Mouse (Mus musculus) midbrain, embryonic 13.5 days (tissue): Measurements from ENCODE around the gene St14. TPM values are rescaled to one million over a fixed set of nuclear protein-coding genes. Genes with fewer than 3 reads are reported as not detected.

Experiments used
- ATAC-seq: fragments of 200-750 bp; cut with Nextera tagmentation; 2 replicates; pipeline ENCODE4 v1.8.0; 2017; ENCODE audit warnings: mild to moderate bottlenecking, moderate TSS enrichment, moderate library complexity
- H3K27ac ChIP-seq: fragments of 300-500 bp; sonication (generic); 2 replicates; pipeline ENCODE4 v1.5.1; 2015; ENCODE audit warnings: inconsistent platforms, mild to moderate bottlenecking, moderate library complexity
- H3K27me3 ChIP-seq: fragments of 300-500 bp; sonication (generic); 2 replicates; pipeline ENCODE4 v1.6.1; 2015; ENCODE audit warnings: mild to moderate bottlenecking, inconsistent platforms
- H3K36me3 ChIP-seq: fragments of 300-500 bp; sonication (generic); 2 replicates; pipeline ENCODE4 v1.6.1; 2015; ENCODE audit warnings: mild to moderate bottlenecking, inconsistent platforms
- H3K4me1 ChIP-seq: fragments of 300-500 bp; sonication (generic); replicated peaks from 2 replicates; pipeline ENCODE4 v1.6.1; 2015; ENCODE audit warnings: inconsistent platforms
- H3K4me2 ChIP-seq: fragments of 300-500 bp; sonication (generic); replicated peaks from 2 replicates; pipeline ENCODE4 v1.6.1; 2015; ENCODE audit warnings: moderate library complexity, mild to moderate bottlenecking, inconsistent platforms
- H3K4me3 ChIP-seq: fragments of 300-500 bp; sonication (generic); replicated peaks from 2 replicates; pipeline ENCODE4 v1.5.1; 2015; ENCODE audit warnings: mild to moderate bottlenecking, inconsistent platforms
- H3K9ac ChIP-seq: fragments of 300-500 bp; sonication (generic); replicated peaks from 2 replicates; pipeline ENCODE4 v1.6.1; 2015; ENCODE audit warnings: mild to moderate bottlenecking, inconsistent platforms
- H3K9me3 ChIP-seq: fragments of 300-500 bp; sonication (generic); 2 replicates; pipeline ENCODE4 v1.6.1; 2016; ENCODE audit warnings: mild to moderate bottlenecking, inconsistent platforms
- WGBS: fragments of 180-500 bp; shearing (Covaris S2); methylation state at CpG from one replicate; pipeline ENCODE4 v1.1.7; 2015; 5-methylcytosine and 5-hydroxymethylcytosine counted together
- polyA plus RNA-seq: library from polyadenylated mRNA; unstranded; fragments of >200 nt; fragmentation: Nextera tagmentation; extraction: Ambion mirVana; gene quantifications from 2 replicates; pipeline ENCODE4 v1.2.1, GENCODE M21; 2015

The St14 gene
- polyA plus RNA-seq, 1 experiment from 2014 or later, result 0.57 TPM

DNA sequence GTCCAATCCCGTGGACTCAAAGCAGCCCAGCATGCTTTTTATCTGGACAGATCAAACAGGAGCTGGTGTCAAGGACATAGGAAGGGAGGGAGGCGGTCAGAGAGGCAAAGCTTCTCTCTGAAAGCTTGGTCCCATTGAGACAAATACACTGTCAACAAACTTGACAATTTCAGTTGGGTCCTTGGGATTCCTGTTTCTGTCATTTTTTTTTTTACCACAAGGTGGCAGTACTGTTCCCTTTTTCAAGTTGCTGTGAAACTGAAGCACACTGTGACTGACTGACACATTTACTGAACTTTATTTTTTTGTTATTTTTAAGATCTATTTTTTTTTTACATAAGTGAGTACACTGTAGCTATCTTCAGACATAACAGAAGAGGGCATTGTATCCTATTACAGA is 19.4 kb upstream of the St14 start:
- H3K36me3 ChIP-seq, result peaks cover 67% of the 10 kb centered on the region
- H3K4me1 ChIP-seq, result no peaks in the 10 kb centered on the region
- ATAC-seq, result peak; percentile 53; the same call in 1 of the 2 replicates
- H3K9me3 ChIP-seq, result no peaks in the 10 kb centered on the region
- H3K27me3 ChIP-seq, result no peaks in the 10 kb centered on the region
- no peak overlapping the region for H3K4me2 ChIP-seq
- no peak overlapping the region for H3K9ac ChIP-seq
- WGBS, result 85% methylated on average over 2 of the region's 2 CpGs
- no peak overlapping the region for H3K27ac ChIP-seq
- no peak overlapping the region for H3K4me3 ChIP-seq

- ATAC-seq, result no peak
- peaks cover 42% of the 10 kb centered on the region for H3K36me3 ChIP-seq
Measured at GRCm38 (mm10) chr9:31148135-31148534, 16.5 kb upstream of the St14 start.

DNA sequence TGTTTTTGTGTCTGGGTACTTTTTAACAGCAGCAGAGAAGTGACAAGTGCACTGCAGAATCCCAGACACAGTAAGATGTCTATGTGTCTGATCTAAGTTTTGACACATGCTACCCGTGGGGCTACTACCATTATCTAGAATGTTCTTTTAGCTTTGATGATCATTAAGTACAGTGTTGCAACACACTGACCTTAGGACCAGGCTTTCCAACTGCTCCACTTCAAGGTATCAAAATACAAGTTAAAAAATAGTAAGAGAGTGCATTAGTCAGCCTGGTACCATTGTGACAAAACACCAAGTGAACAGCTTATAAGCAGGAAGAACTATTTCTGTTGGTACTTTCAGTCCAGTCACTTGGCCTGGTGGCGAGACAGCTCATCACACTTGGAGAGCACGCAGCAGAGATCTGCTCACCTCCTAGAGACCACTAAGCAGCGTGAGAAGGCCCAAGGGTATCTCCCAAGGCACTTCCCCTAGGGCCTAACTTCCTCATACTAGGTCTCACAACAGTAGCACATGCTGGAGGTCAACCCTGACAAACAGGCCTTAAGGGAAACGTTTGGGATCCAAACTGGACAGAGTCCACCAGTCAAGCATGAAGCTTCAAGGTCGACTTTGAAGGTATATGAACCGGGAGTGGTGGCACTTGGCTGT is 13.7 kb upstream of the St14 start:
- Histone ChIP-seq H3K9ac (no peak overlapping the region), H3K4me2 (no peak overlapping the region), H3K4me3 (no peak overlapping the region), H3K4me1 (no peaks in the 10 kb centered on the region), H3K36me3 (peaks cover 23% of the 10 kb centered on the region), H3K27ac (no peak overlapping the region), H3K9me3 (no peaks in the 10 kb centered on the region), H3K27me3 (no peaks in the 10 kb centered on the region)
- no peak for ATAC-seq
- WGBS, result 85% methylated on average over 7 of the region's 7 CpGs

More at GRCm38 (mm10) chr9:31148135-31148534, 16.5 kb upstream of the St14 start:
- WGBS, result 87% methylated on average over 7 of the region's 7 CpGs
- Histone ChIP-seq H3K27me3 (no peaks in the 10 kb centered on the region), H3K9ac (no peak overlapping the region), H3K4me2 (no peak overlapping the region), H3K4me3 (no peak overlapping the region), H3K27ac (no peak overlapping the region), H3K9me3 (no peaks in the 10 kb centered on the region), H3K4me1 (no peaks in the 10 kb centered on the region)

DNA sequence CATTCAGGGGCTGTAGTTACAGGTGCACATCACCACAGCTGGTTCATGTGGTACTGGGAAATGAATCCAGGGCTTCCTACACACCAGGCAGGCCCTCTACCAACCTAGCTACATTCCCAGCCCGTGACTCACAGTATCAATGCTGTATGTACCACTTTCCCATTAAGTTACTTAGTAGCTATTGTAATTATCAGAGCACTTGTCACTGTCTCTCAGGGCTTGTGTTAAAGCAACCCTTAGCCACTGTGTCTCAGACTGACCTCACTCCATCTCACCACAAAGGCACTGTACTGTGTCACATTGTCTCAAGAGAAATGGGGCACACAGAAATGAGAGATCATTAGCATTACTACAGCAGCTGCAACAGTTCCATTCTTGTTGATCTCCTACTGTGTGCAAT is 11.3 kb upstream of the St14 start:
- H3K27me3 ChIP-seq, result no peaks in the 10 kb centered on the region
- H3K4me2 ChIP-seq, result no peak overlapping the region
- H3K9me3 ChIP-seq, result no peaks in the 10 kb centered on the region
- no peak overlapping the region for H3K4me3 ChIP-seq
- no peak overlapping the region for H3K9ac ChIP-seq
- ATAC-seq, result 0 out of 2 replicates have a peak, but pooled peaks have one; percentile 37
- peaks cover 2% of the 10 kb centered on the region; the same call in 1 of the 2 replicates for H3K36me3 ChIP-seq
- no peak overlapping the region for H3K27ac ChIP-seq
- no peaks in the 10 kb centered on the region for H3K4me1 ChIP-seq
- WGBS, result 68% methylated on average over 1 of the region's 1 CpGs

DNA sequence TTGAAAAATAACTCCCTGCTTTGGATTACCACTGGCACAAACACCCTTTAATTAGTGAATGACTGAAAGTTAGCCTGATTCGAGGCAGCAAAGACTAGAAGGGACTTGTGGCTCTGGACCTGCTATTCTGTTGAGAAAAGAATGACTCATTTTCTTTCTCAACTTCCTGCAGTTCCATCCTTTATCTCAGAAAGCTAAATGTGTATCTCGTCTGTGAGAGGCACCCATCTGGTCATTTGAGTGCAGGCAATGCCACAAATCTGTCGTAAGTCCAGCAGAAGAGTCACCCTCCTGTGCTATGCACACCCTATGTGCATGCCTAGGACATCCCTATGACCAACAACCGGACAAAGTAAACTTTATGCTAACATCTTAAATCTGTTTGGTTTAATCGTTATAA is 1.5 kb upstream of the St14 start:
- no peak overlapping the region for H3K4me3 ChIP-seq
- H3K9ac ChIP-seq, result no peak overlapping the region
- H3K27ac ChIP-seq, result no peak overlapping the region
- H3K36me3 ChIP-seq, result no peaks in the 10 kb centered on the region
- peaks cover 16% of the 10 kb centered on the region for H3K4me1 ChIP-seq
- 88% methylated on average over 5 of the region's 5 CpGs for WGBS
- peaks cover 69% of the 10 kb centered on the region for H3K27me3 ChIP-seq
- no peak for ATAC-seq
- no peaks in the 10 kb centered on the region for H3K9me3 ChIP-seq
- H3K4me2 ChIP-seq, result no peak overlapping the region

- H3K9ac ChIP-seq, result peak overlapping the region; percentile 45
- peak; percentile 13; the same call in 1 of the 2 replicates for ATAC-seq
- H3K36me3 ChIP-seq, result no peaks in the 10 kb centered on the region
- 15% methylated on average over 26 of the region's 26 CpGs for WGBS
- H3K27ac ChIP-seq, result no peak overlapping the region
- H3K27me3 ChIP-seq, result peaks cover 70% of the 10 kb centered on the region
- peaks cover 16% of the 10 kb centered on the region for H3K4me1 ChIP-seq
- peak overlapping the region; percentile 84 for H3K4me2 ChIP-seq
- peak overlapping the region; percentile 45 for H3K4me3 ChIP-seq
- H3K9me3 ChIP-seq, result no peaks in the 10 kb centered on the region
Measured at GRCm38 (mm10) chr9:31130357-31131204, 1.1 kb downstream of the St14 start.

- Histone ChIP-seq H3K9me3 (no peaks in the 10 kb centered on the region), H3K27ac (no peak overlapping the region), H3K27me3 (peaks cover 67% of the 10 kb centered on the region), H3K4me1 (peaks cover 16% of the 10 kb centered on the region), H3K36me3 (no peaks in the 10 kb centered on the region), H3K4me3 (no peak overlapping the region), H3K9ac (no peak overlapping the region), H3K4me2 (no peak overlapping the region)
- ATAC-seq, result no peak
- whole genome bisulfite sequencing, result 77% methylated on average over 8 of the region's 8 CpGs
Measured at GRCm38 (mm10) chr9:31129956-31130355, 1.7 kb downstream of the St14 start.

DNA sequence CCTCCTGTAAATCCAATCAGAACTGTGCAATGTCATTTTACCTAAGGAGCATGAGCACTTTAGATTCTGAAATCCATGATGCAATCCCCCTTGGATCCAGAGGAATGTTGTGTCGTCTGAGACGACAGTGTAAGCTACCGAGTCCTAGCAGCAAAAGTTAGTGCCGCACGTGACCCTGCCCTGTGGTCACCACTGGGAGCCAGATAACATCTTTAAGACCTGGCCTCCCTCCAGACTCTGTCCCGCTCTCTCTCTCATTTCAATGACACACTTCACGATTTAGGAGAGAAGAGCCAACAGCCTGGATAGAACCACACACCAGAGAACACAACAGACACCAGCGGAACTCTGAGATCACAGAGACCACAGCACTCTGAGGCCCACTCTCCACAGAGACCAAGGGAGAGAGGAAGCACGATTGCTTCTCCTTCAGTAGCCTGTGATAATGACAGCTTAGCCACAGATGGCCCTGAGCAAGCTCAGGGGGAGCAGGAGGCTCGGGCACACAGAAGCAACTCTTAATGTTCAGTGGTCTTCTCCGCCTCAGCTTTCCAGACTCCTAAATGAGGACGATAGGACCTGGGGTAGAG is 3.7 kb downstream of the St14 start:
- no peak for ATAC-seq
- Histone ChIP-seq H3K4me3 (no peak overlapping the region), H3K27me3 (peaks cover 48% of the 10 kb centered on the region), H3K36me3 (no peaks in the 10 kb centered on the region), H3K4me2 (no peak overlapping the region), H3K27ac (no peak overlapping the region), H3K9me3 (no peaks in the 10 kb centered on the region), H3K4me1 (peaks cover 16% of the 10 kb centered on the region), H3K9ac (no peak overlapping the region)
- WGBS, result 90% methylated on average over 12 of the region's 12 CpGs

DNA sequence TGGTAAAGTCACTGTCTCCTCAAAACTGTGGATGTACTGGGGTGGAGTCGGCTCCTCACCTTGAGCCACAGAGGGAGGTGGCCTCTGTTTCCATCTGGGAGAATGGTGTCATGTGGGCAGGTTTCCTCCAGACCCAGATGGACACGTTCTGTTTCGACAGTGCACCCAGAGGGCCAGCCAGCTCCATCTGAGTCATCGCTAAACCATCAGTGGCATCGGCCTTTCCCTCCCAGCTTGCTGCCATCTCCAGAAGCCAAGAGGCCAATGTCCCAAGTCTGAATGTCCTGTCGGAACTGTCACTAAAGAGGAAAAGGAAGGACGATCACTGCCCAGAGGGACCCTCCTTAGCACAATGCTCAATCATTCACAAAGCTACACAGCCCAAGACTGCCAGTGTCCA is 5.6 kb downstream of the St14 start:
- Histone ChIP-seq H3K27me3 (peaks cover 29% of the 10 kb centered on the region), H3K4me1 (peaks cover 13% of the 10 kb centered on the region), H3K4me2 (no peak overlapping the region), H3K36me3 (no peaks in the 10 kb centered on the region), H3K9me3 (no peaks in the 10 kb centered on the region), H3K4me3 (no peak overlapping the region), H3K27ac (no peak overlapping the region), H3K9ac (no peak overlapping the region)
- WGBS, result 88% methylated on average over 7 of the region's 7 CpGs
- ATAC-seq, result no peak

GRCm38 (mm10) chr9:31122464-31123030 is 9.1 kb downstream of the St14 start:
- Histone ChIP-seq H3K9ac (no peak overlapping the region), H3K4me3 (no peak overlapping the region), H3K36me3 (no peaks in the 10 kb centered on the region), H3K9me3 (no peaks in the 10 kb centered on the region), H3K27ac (no peak overlapping the region), H3K4me2 (no peak overlapping the region), H3K4me1 (peaks cover 5% of the 10 kb centered on the region; the same call in 1 of the 2 replicates), H3K27me3 (no peaks in the 10 kb centered on the region)
- ATAC-seq, result no peak
- 63% methylated on average over 13 of the region's 13 CpGs for WGBS

DNA sequence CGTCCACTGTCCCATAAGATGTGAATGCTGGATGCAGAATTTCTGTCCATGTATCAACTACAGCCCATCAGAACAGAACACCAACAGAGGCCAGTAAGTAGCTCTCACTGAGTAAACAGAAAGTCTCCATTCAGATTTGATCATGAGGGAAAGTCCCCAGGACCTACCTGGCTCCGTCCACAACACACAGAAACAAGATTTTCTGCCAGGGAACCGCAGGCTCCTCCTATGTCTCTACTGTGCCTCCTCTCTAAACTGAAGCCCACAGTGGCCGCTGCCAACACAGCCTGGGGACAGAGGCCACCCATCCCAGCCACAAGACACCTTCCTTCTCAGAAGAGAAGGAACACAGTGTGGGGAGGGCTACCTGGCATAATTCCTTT is 11.1 kb downstream of the St14 start:
- H3K27ac ChIP-seq, result no peak overlapping the region
- no peaks in the 10 kb centered on the region for H3K36me3 ChIP-seq
- H3K27me3 ChIP-seq, result no peaks in the 10 kb centered on the region
- no peak overlapping the region for H3K4me2 ChIP-seq
- ATAC-seq, result no peak
- no peak overlapping the region for H3K9ac ChIP-seq
- no peaks in the 10 kb centered on the region for H3K9me3 ChIP-seq
- H3K4me1 ChIP-seq, result peaks cover 5% of the 10 kb centered on the region; the same call in 1 of the 2 replicates
- 79% methylated on average over 4 of the region's 4 CpGs for WGBS
- H3K4me3 ChIP-seq, result no peak overlapping the region
